22 mouse cellular contexts compared by ENCODE assay signal in genomic region chr1:119907206-119907748, GRCm38 (mm10). TPM values are rescaled to one million over a fixed set of nuclear protein-coding genes. Genes with fewer than 3 reads are reported as not detected.
A peak's percentile ranks its signal among the peaks of the same experiment; 100 is the strongest.
DNase-seq lines count a peak whose midpoint lies in the region; ATAC-seq and TF ChIP-seq lines count a peak whose summit lies in the region.
"Had no signal": no experiment of that assay in that cellular context is flagged by ENCODE, and none has a peak within 500 bp of the region (broad histone marks: within the 10 kb centered on the region; RNA-seq: fewer than 3 reads in every experiment).

No protein-coding gene starts in this region.

- DNase-seq in forebrain, embryonic 11.5 days (ENCODE audit: low spot score): no peak
- peak; percentile 82 for DNase-seq in liver, adult 2 months (ENCODE audit: extremely low read depth, low read depth, low spot score)
- DNase-seq in liver: no peak
- DNase-seq in testis, postnatal 10 days (ENCODE audit: low spot score): no peak
- DNase-seq in spleen, postnatal 10 days (ENCODE audit: low spot score in 2 of 2): no peak
- no peak for DNase-seq in layer of hippocampus, adult 11-12 months (ENCODE audit: low spot score)
- DNase-seq: adrenal gland, postnatal 14 days; cerebellum, adult 8-10 months; gastrocnemius, adult 2 months; heart, adult 11 months; heart, postnatal 4 days; right cerebral cortex, postnatal 14 days; thymus, postnatal 25 days had no signal

- TF ChIP-seq CTCF in liver, adult 2 months (IDR thresholded peaks at IDR 0.05; ENCODE audit: low read depth, low read length): no peak
- TF ChIP-seq CTCF in testis, adult 2 months (IDR thresholded peaks at IDR 0.05; ENCODE audit: control insufficient read depth, insufficient read depth, insufficient replicate concordance, low read depth, low read length): no peak

- 61% methylated on average over 2 of the region's 2 CpGs for WGBS in forebrain, embryonic 13.5 days
- 77% methylated on average over 2 of the region's 2 CpGs for WGBS in forebrain, embryonic 11.5 days
- 24% methylated on average over 2 of the region's 2 CpGs for WGBS in liver, adult 2 months

- H3K9ac ChIP-seq in forebrain, embryonic 13.5 days: no peak overlapping the region
- no peak overlapping the region for H3K9ac ChIP-seq in forebrain, embryonic 11.5 days (ENCODE audit: low read length)
- H3K9ac ChIP-seq in liver, adult 2 months (ENCODE audit: low read depth, low read length): no peak overlapping the region
- H3K9ac ChIP-seq: liver, embryonic 14.5 days; neural tube, embryonic 12.5 days had no signal

- H3K27me3 ChIP-seq in forebrain, embryonic 13.5 days: no peaks in the 10 kb centered on the region
- no peaks in the 10 kb centered on the region for H3K27me3 ChIP-seq in forebrain, embryonic 11.5 days (ENCODE audit: control insufficient read depth, insufficient read depth, low read length)
- H3K27me3 ChIP-seq in liver, adult 2 months (ENCODE audit: control insufficient read depth, insufficient read depth, low read length): no peaks in the 10 kb centered on the region
- no peaks in the 10 kb centered on the region for H3K27me3 ChIP-seq in testis, adult 2 months (ENCODE audit: control insufficient read depth, insufficient read depth, low read length)
- H3K27me3 ChIP-seq: CH12.LX; neural tube, embryonic 12.5 days had no signal

- no peak overlapping the region for H3K4me3 ChIP-seq in forebrain, embryonic 13.5 days
- no peak overlapping the region for H3K4me3 ChIP-seq in forebrain, embryonic 11.5 days (ENCODE audit: low read depth, low read length)
- no peak overlapping the region for H3K4me3 ChIP-seq in liver, adult 2 months (ENCODE audit: insufficient read depth, low read depth, low read length)
- peak overlapping the region; percentile 52 for H3K4me3 ChIP-seq in testis, adult 2 months (ENCODE audit: control insufficient read depth, low read depth, low read length)
- H3K4me3 ChIP-seq: gastrocnemius, adult 2 months; layer of hippocampus, adult 2 months; limb, embryonic 10.5 days; megakaryocyte, embryonic 14.5 days; neural tube, embryonic 12.5 days had no signal

- no peak overlapping the region for H3K4me2 ChIP-seq in forebrain, embryonic 13.5 days
- no peak overlapping the region for H3K4me2 ChIP-seq in forebrain, embryonic 11.5 days (ENCODE audit: low read depth, low read length, severe bottlenecking)
- H3K4me2 ChIP-seq: neural tube, embryonic 12.5 days had no signal

- TF ChIP-seq POLR2A in liver, adult 2 months (IDR thresholded peaks at IDR 0.05; ENCODE audit: extremely low read depth, insufficient read depth, low read length): no peak
- TF ChIP-seq POLR2A in testis, adult 2 months (IDR thresholded peaks at IDR 0.05; ENCODE audit: control insufficient read depth, low read depth, low read length): no peak

- H3K79me2 ChIP-seq in liver, adult 2 months (ENCODE audit: control insufficient read depth, insufficient read depth, low read length): no peaks in the 10 kb centered on the region

- H3K27ac ChIP-seq in forebrain, embryonic 13.5 days: peak overlapping the region; percentile 45; the same call in 1 of the 2 replicates
- no peak overlapping the region for H3K27ac ChIP-seq in forebrain, embryonic 11.5 days (ENCODE audit: low read depth, low read length)
- peak overlapping the region; percentile 33 for H3K27ac ChIP-seq in liver, adult 2 months (replicated peaks; ENCODE audit: insufficient read depth, low read depth, low read length)
- no peak overlapping the region for H3K27ac ChIP-seq in testis, adult 2 months (ENCODE audit: control insufficient read depth, insufficient read depth, low read depth, low read length)
- H3K27ac ChIP-seq: gastrocnemius, adult 2 months; kidney, postnatal 0 days; layer of hippocampus, adult 2 months; limb, embryonic 10.5 days; liver, embryonic 14.5 days; neural tube, embryonic 12.5 days had no signal

- peaks cover 26% of the 10 kb centered on the region for H3K36me3 ChIP-seq in forebrain, embryonic 13.5 days (ENCODE audit: poor library complexity, severe bottlenecking)
- H3K36me3 ChIP-seq in forebrain, embryonic 11.5 days (ENCODE audit: control insufficient read depth, insufficient read depth, low read length): no peaks in the 10 kb centered on the region
- no peaks in the 10 kb centered on the region; the same call in 1 of the 2 replicates for H3K36me3 ChIP-seq in liver, adult 2 months (ENCODE audit: control insufficient read depth, insufficient read depth, low read length)
- H3K36me3 ChIP-seq in testis, adult 2 months (ENCODE audit: control insufficient read depth, insufficient read depth, low read length): no peaks in the 10 kb centered on the region

- H3K9me3 ChIP-seq in forebrain, embryonic 13.5 days (replicated peaks): no peaks in the 10 kb centered on the region
- H3K9me3 ChIP-seq in forebrain, embryonic 11.5 days (ENCODE audit: control insufficient read depth, low read length): no peaks in the 10 kb centered on the region
- H3K9me3 ChIP-seq: limb, embryonic 10.5 days; megakaryocyte, embryonic 14.5 days; neural tube, embryonic 12.5 days had no signal

- no peak for ATAC-seq in forebrain, embryonic 13.5 days
- ATAC-seq in forebrain, embryonic 11.5 days (replicated peaks; ENCODE audit: low FRiP score): no peak

- H3K4me1 ChIP-seq in forebrain, embryonic 13.5 days: peaks cover 23% of the 10 kb centered on the region
- no peaks in the 10 kb centered on the region for H3K4me1 ChIP-seq in forebrain, embryonic 11.5 days (replicated peaks; ENCODE audit: control insufficient read depth, insufficient read depth, low read length)
- H3K4me1 ChIP-seq in liver, adult 2 months (ENCODE audit: control insufficient read depth, insufficient read depth, low read length): 0 out of 2 replicates have a peak, but pooled peaks cover 4% of the 10 kb centered on the region
- H3K4me1 ChIP-seq in testis, adult 2 months (ENCODE audit: control insufficient read depth, insufficient read depth, low read length): no peaks in the 10 kb centered on the region; the same call in none of the 2 replicates

RNA-seq across cellular contexts. Expression of gene Tmem177, which starts 5.7 kb away (rescaled TPM):
- polyA plus RNA-seq in forebrain, embryonic 13.5 days (2015; fragmentation: Nextera tagmentation; extraction: Ambion mirVana): 13.1 and 13.3 TPM in 2 replicates
- 9.5 and 10.6 TPM in 2 replicates for polyA plus RNA-seq in forebrain, embryonic 11.5 days (2014; fragmentation: Nextera tagmentation; extraction: Ambion mirVana)
- total RNA-seq in liver, adult 2 months (2014; rRNA removed): 4.0 and 4.4 TPM in 2 replicates
- 4.1 and 4.9 TPM in 2 replicates for polyA plus RNA-seq in liver, adult 2 months (2012; rRNA removed)
- 12.6 and 13.4 TPM in 2 replicates for polyA plus RNA-seq in testis, adult 2 months (2012; rRNA removed)

Comparison
In these comparisons a context has a peak if more than half of its experiments do, and no peak if none do; other contexts are left out.
1. H3K27ac ChIP-seq: peak in forebrain, embryonic 13.5 days (single experiment) and liver, adult 2 months (single experiment); none in forebrain, embryonic 11.5 days (single experiment) and testis, adult 2 months (single experiment).